22 mouse cellular contexts compared by ENCODE assay signal in genomic region chr11:20525909-20526308, GRCm38 (mm10). TPM values are rescaled to one million over a fixed set of nuclear protein-coding genes. Genes with fewer than 3 reads are reported as not detected.
DNase-seq lines count a peak whose midpoint lies in the region; ATAC-seq lines count a peak whose summit lies in the region.
"Had no signal": no experiment of that assay in that cellular context is flagged by ENCODE, and none has a peak within 500 bp of the region (broad histone marks: within the 10 kb centered on the region; RNA-seq: fewer than 3 reads in every experiment).

No protein-coding gene starts in this region.

- no peaks in the 10 kb centered on the region for H3K36me3 ChIP-seq in kidney, embryonic 15.5 days
- H3K36me3 ChIP-seq in midbrain, embryonic 11.5 days (ENCODE audit: control insufficient read depth, insufficient read depth, low read length): no peaks in the 10 kb centered on the region
- no peaks in the 10 kb centered on the region for H3K36me3 ChIP-seq in midbrain, embryonic 14.5 days (ENCODE audit: control insufficient read depth, insufficient read depth, low read length)
- H3K36me3 ChIP-seq: embryonic facial prominence, embryonic 13.5 days; embryonic facial prominence, embryonic 15.5 days; forebrain, embryonic 10.5 days; forebrain, embryonic 12.5 days had no signal

- no peaks in the 10 kb centered on the region for H3K9me3 ChIP-seq in kidney, embryonic 15.5 days (replicated peaks)
- no peaks in the 10 kb centered on the region for H3K9me3 ChIP-seq in midbrain, embryonic 11.5 days (ENCODE audit: control insufficient read depth, low read length)
- H3K9me3 ChIP-seq in midbrain, embryonic 14.5 days (ENCODE audit: control insufficient read depth, low read length): no peaks in the 10 kb centered on the region
- H3K9me3 ChIP-seq: embryonic facial prominence, embryonic 13.5 days; embryonic facial prominence, embryonic 15.5 days; forebrain, embryonic 10.5 days; forebrain, embryonic 12.5 days had no signal

- H3K9ac ChIP-seq in kidney, embryonic 15.5 days: no peak overlapping the region
- H3K9ac ChIP-seq in midbrain, embryonic 11.5 days (ENCODE audit: low read length): no peak overlapping the region
- H3K9ac ChIP-seq in midbrain, embryonic 14.5 days (replicated peaks; ENCODE audit: low read length): no peak overlapping the region
- H3K9ac ChIP-seq: embryonic facial prominence, embryonic 13.5 days; embryonic facial prominence, embryonic 15.5 days; forebrain, embryonic 12.5 days had no signal

- no peaks in the 10 kb centered on the region for H3K27me3 ChIP-seq in kidney, embryonic 15.5 days
- H3K27me3 ChIP-seq in midbrain, embryonic 11.5 days (ENCODE audit: control insufficient read depth, insufficient read depth, low read length): no peaks in the 10 kb centered on the region
- no peaks in the 10 kb centered on the region for H3K27me3 ChIP-seq in midbrain, embryonic 14.5 days (ENCODE audit: control insufficient read depth, insufficient read depth, low read length)
- H3K27me3 ChIP-seq: embryonic facial prominence, embryonic 13.5 days; embryonic facial prominence, embryonic 15.5 days; forebrain, embryonic 12.5 days had no signal

- no peak for DNase-seq in kidney, adult 18-20 months
- peak; percentile 3 to 16 for DNase-seq in kidney, postnatal 4 days
- no peak for DNase-seq in kidney, postnatal 36 days
- DNase-seq in midbrain, embryonic 11.5 days (ENCODE audit: low spot score, missing footprints): peak; percentile 6
- DNase-seq in midbrain, embryonic 14.5 days: no peak
- DNase-seq: adrenal gland, adult 2 months; adrenal gland, postnatal 10 days; adrenal gland, postnatal 25 days; cerebellum, adult 11 months; cerebellum, adult 18-20 months; cerebellum, adult 8-10 months; cerebellum, adult 9-11 months; cerebellum, postnatal 14 days; cerebellum, postnatal 36 days; embryo, embryonic 11 days had no signal

- H3K4me1 ChIP-seq in kidney, embryonic 15.5 days: peaks cover 5% of the 10 kb centered on the region; the same call in 1 of the 2 replicates
- no peaks in the 10 kb centered on the region for H3K4me1 ChIP-seq in midbrain, embryonic 11.5 days (ENCODE audit: control insufficient read depth, insufficient read depth, low read length)
- H3K4me1 ChIP-seq in midbrain, embryonic 14.5 days (ENCODE audit: control insufficient read depth, insufficient read depth, low read length): peaks cover 1% of the 10 kb centered on the region; the same call in 1 of the 2 replicates
- H3K4me1 ChIP-seq: forebrain, embryonic 10.5 days; forebrain, embryonic 12.5 days had no signal

- WGBS in kidney, embryonic 15.5 days: 50% methylated on average over 8 of the region's 8 CpGs
- WGBS in midbrain, embryonic 11.5 days: 79% methylated on average over 8 of the region's 8 CpGs
- WGBS in midbrain, embryonic 14.5 days: 79% methylated on average over 8 of the region's 8 CpGs

- H3K4me3 ChIP-seq in kidney, embryonic 15.5 days (replicated peaks): no peak overlapping the region
- H3K4me3 ChIP-seq in midbrain, embryonic 11.5 days (ENCODE audit: low read depth, low read length): no peak overlapping the region
- no peak overlapping the region for H3K4me3 ChIP-seq in midbrain, embryonic 14.5 days (replicated peaks; ENCODE audit: low read depth, low read length)
- H3K4me3 ChIP-seq: embryonic facial prominence, embryonic 13.5 days; embryonic facial prominence, embryonic 15.5 days; erythroblast, embryonic 14.5 days; forebrain, embryonic 10.5 days; forebrain, embryonic 12.5 days had no signal

- no peak overlapping the region for H3K27ac ChIP-seq in kidney, embryonic 15.5 days
- H3K27ac ChIP-seq in midbrain, embryonic 11.5 days (ENCODE audit: low read depth, low read length): no peak overlapping the region
- no peak overlapping the region for H3K27ac ChIP-seq in midbrain, embryonic 14.5 days (replicated peaks; ENCODE audit: low read depth, low read length)
- H3K27ac ChIP-seq: embryonic facial prominence, embryonic 13.5 days; embryonic facial prominence, embryonic 15.5 days; forebrain, embryonic 10.5 days; forebrain, embryonic 12.5 days had no signal

- H3K4me2 ChIP-seq in kidney, embryonic 15.5 days: no peak overlapping the region
- no peak overlapping the region for H3K4me2 ChIP-seq in midbrain, embryonic 11.5 days
- H3K4me2 ChIP-seq in midbrain, embryonic 14.5 days (ENCODE audit: low read length): no peak overlapping the region
- H3K4me2 ChIP-seq: embryonic facial prominence, embryonic 13.5 days; embryonic facial prominence, embryonic 15.5 days; forebrain, embryonic 12.5 days had no signal

- peak; percentile 73 for ATAC-seq in kidney, embryonic 15.5 days (replicated peaks; ENCODE audit: low FRiP score)
- no peak for ATAC-seq in midbrain, embryonic 11.5 days (ENCODE audit: low FRiP score)
- ATAC-seq in midbrain, embryonic 14.5 days (ENCODE audit: low FRiP score, low TSS enrichment): no peak
- ATAC-seq: forebrain, embryonic 14.5 days had no signal

RNA-seq across cellular contexts. Expression of gene Sertad2, which starts 17.1 kb away (rescaled TPM):
- 31.1 and 36.5 TPM in 2 replicates for polyA plus RNA-seq in kidney, embryonic 15.5 days (2015; fragmentation: Nextera tagmentation; extraction: Ambion mirVana)
- polyA plus RNA-seq in midbrain, embryonic 11.5 days (2014; fragmentation: Nextera tagmentation; extraction: Ambion mirVana): 19.3 and 19.4 TPM in 2 replicates
- polyA plus RNA-seq in midbrain, embryonic 14.5 days (2014; fragmentation: Nextera tagmentation; extraction: Ambion mirVana): 22.3 and 29.8 TPM in 2 replicates

Comparison
In these comparisons a context has a peak if more than half of its experiments do, and no peak if none do; other contexts are left out.
1. DNase-seq: peak in kidney, postnatal 4 days (2 of 2) and midbrain, embryonic 11.5 days (single experiment); none in kidney, adult 18-20 months (single experiment), kidney, postnatal 36 days (0 of 2) and midbrain, embryonic 14.5 days (single experiment).